ENCODE assay signal across 8 mouse cellular contexts in the genomic region with DNA sequence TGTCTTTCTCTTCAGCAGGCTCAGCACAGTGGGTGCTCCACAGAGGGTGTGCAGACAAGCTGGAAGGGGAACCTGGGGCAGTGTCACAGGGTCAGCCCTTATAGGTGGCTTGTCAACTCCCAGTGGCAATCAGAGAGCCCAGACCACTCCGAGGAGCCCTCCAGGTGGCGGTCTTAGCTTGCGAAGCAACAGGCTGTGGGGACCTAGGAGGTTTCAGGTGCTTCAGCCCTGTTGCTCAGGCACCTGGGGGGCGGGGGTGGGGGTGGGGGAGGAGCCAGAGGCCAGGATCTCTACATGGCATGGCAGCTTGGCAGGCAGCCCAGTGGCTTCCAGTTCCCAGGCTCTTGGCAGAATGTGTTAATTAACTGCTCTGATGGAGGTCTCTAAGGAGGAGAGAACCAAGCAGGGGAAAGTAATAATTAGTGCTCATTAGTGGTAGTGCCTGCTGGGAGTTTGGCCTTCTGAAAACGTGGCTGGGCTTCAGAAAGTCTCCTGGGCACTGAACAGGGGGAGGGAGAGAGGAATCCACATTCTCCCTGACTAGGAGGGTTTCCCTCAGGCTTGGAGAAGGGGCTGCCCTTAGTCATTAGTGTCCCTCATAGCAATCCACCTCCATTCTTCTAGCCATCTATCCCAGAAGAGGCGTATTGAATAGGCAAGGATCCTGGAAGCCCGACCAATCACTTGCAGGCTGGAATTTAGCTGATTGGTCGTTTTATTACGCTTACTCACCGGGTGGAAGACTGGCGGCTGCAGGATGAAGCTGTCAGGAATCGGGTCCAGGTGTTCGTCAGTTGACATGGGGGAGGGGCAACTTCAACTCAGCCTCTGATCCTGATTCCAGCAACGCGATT. TPM values are rescaled to one million over a fixed set of nuclear protein-coding genes. Genes with fewer than 3 reads are reported as not detected.
DNase-seq lines count a peak whose midpoint lies in the region; ATAC-seq and TF ChIP-seq lines count a peak whose summit lies in the region.

No protein-coding gene starts in this region.

- no peak for TF ChIP-seq EP300 in ES-Bruce4 (IDR thresholded peaks at IDR 0.05; ENCODE audit: insufficient read depth, low read depth, low read length)

- H3K36me3 ChIP-seq in ES-Bruce4 (ENCODE audit: control insufficient read depth, insufficient read depth, low read length, poor library complexity, severe bottlenecking) = no peaks in the 10 kb centered on the region
- no peaks in the 10 kb centered on the region for H3K36me3 ChIP-seq in kidney, embryonic 15.5 days
- no peaks in the 10 kb centered on the region for H3K36me3 ChIP-seq in limb, embryonic 15.5 days
- H3K36me3 ChIP-seq in neural tube, embryonic 13.5 days = no peaks in the 10 kb centered on the region

- WGBS in kidney, embryonic 15.5 days = 4% methylated on average over 15 of the region's 15 CpGs
- 4% methylated on average over 15 of the region's 15 CpGs for WGBS in limb, embryonic 15.5 days
- 4% methylated on average over 15 of the region's 15 CpGs for WGBS in neural tube, embryonic 13.5 days

- peak; percentile 17 to 63 for DNase-seq in adrenal gland, postnatal 36 days
- DNase-seq in yolk sac, embryonic 10.5 days (ENCODE audit: low spot score) = no peak

- peak; percentile 62 for ATAC-seq in frontal cortex, adult (ENCODE audit: low TSS enrichment)
- peak; percentile 89 for ATAC-seq in kidney, embryonic 15.5 days (replicated peaks; ENCODE audit: low FRiP score)
- peak; percentile 48 for ATAC-seq in limb, embryonic 15.5 days (ENCODE audit: insufficient number of reproducible peaks, low FRiP score, low TSS enrichment, low read depth)
- ATAC-seq in neural tube, embryonic 13.5 days (ENCODE audit: low read depth) = peak; percentile 83
- ATAC-seq in CD4-positive, CD25-positive, alpha-beta regulatory T cell, adult 4 months = no peak

- H3K9ac ChIP-seq in ES-Bruce4 (ENCODE audit: low read depth, poor library complexity, severe bottlenecking) = no peak overlapping the region
- peak overlapping the region; percentile 33; the same call in 1 of the 2 replicates for H3K9ac ChIP-seq in kidney, embryonic 15.5 days
- no peak overlapping the region for H3K9ac ChIP-seq in limb, embryonic 15.5 days
- peak overlapping the region; percentile 48; the same call in 1 of the 2 replicates for H3K9ac ChIP-seq in neural tube, embryonic 13.5 days

- TF ChIP-seq POLR2A in ES-Bruce4 (IDR thresholded peaks at IDR 0.05; ENCODE audit: insufficient read depth, low read length) = no peak

- no peak overlapping the region for H3K27ac ChIP-seq in ES-Bruce4 (ENCODE audit: insufficient read depth, low read length)
- H3K27ac ChIP-seq in kidney, embryonic 15.5 days = peak overlapping the region; percentile 66
- peak overlapping the region; percentile 72 for H3K27ac ChIP-seq in limb, embryonic 15.5 days
- peak overlapping the region; percentile 42; the same call in 1 of the 2 replicates for H3K27ac ChIP-seq in neural tube, embryonic 13.5 days (replicated peaks)

- peaks cover 3% of the 10 kb centered on the region for H3K4me1 ChIP-seq in ES-Bruce4 (ENCODE audit: control insufficient read depth, insufficient read depth, low read length)
- peaks cover 22% of the 10 kb centered on the region for H3K4me1 ChIP-seq in kidney, embryonic 15.5 days
- H3K4me1 ChIP-seq in limb, embryonic 15.5 days = peaks cover 27% of the 10 kb centered on the region
- peaks cover 24% of the 10 kb centered on the region for H3K4me1 ChIP-seq in neural tube, embryonic 13.5 days (replicated peaks)

- H3K4me3 ChIP-seq in ES-Bruce4 (ENCODE audit: low read depth, low read length) = peak overlapping the region; percentile 42
- H3K4me3 ChIP-seq in kidney, embryonic 15.5 days (replicated peaks) = peak overlapping the region; percentile 36
- H3K4me3 ChIP-seq in limb, embryonic 15.5 days = peak overlapping the region; percentile 29
- H3K4me3 ChIP-seq in neural tube, embryonic 13.5 days = peak overlapping the region; percentile 31

- peak overlapping the region; percentile 72 for H3K4me2 ChIP-seq in kidney, embryonic 15.5 days
- peak overlapping the region; percentile 56 for H3K4me2 ChIP-seq in limb, embryonic 15.5 days
- H3K4me2 ChIP-seq in neural tube, embryonic 13.5 days = peak overlapping the region; percentile 63

- no peaks in the 10 kb centered on the region for H3K9me3 ChIP-seq in ES-Bruce4 (replicated peaks; ENCODE audit: control insufficient read depth, insufficient read depth, low read length, poor library complexity, severe bottlenecking)
- no peaks in the 10 kb centered on the region for H3K9me3 ChIP-seq in kidney, embryonic 15.5 days (replicated peaks)
- H3K9me3 ChIP-seq in limb, embryonic 15.5 days = no peaks in the 10 kb centered on the region
- H3K9me3 ChIP-seq in neural tube, embryonic 13.5 days = no peaks in the 10 kb centered on the region

- peak; percentile 29 for TF ChIP-seq CTCF in ES-Bruce4 (IDR thresholded peaks at IDR 0.05; ENCODE audit: low read depth, low read length)

- H3K27me3 ChIP-seq in ES-Bruce4 (ENCODE audit: control insufficient read depth, insufficient read depth, low read length, poor library complexity, severe bottlenecking) = no peaks in the 10 kb centered on the region
- H3K27me3 ChIP-seq in kidney, embryonic 15.5 days = peaks cover 10% of the 10 kb centered on the region; the same call in 1 of the 2 replicates
- H3K27me3 ChIP-seq in limb, embryonic 15.5 days = no peaks in the 10 kb centered on the region
- peaks cover 44% of the 10 kb centered on the region for H3K27me3 ChIP-seq in neural tube, embryonic 13.5 days

RNA-seq across cellular contexts. Expression of gene Lgals12, which starts 0.8 kb away (rescaled TPM):
- polyA plus RNA-seq in ES-Bruce4 (2011; ENCODE audit: insufficient read depth, insufficient read length, low read depth, missing spikeins) = 0.43 and 0.46 TPM in 2 replicates
- 10 to 100 TPM; 21.0 to 38.8 TPM for total RNA-seq in adrenal gland, postnatal 36 days (2021)
- 1.3 and 2.1 TPM in 2 replicates for polyA plus RNA-seq in kidney, embryonic 15.5 days (2015; fragmentation: Nextera tagmentation; extraction: Ambion mirVana)
- polyA plus RNA-seq in limb, embryonic 15.5 days (2015; fragmentation: Nextera tagmentation; extraction: Ambion mirVana) = 0.64 and 0.96 TPM in 2 replicates
- 0.11 TPM in 1 of 2 replicates, not detected in the other for polyA plus RNA-seq in neural tube, embryonic 13.5 days (2015; fragmentation: Nextera tagmentation; extraction: Ambion mirVana)
- polyA plus RNA-seq in CD4-positive, CD25-positive, alpha-beta regulatory T cell, adult 4 months (2017; shearing (Covaris generic)) = not detected

RNA-seq across cellular contexts. Expression of gene Hrasls5, which starts 6.2 kb away (rescaled TPM):
- not detected in 2 replicates for polyA plus RNA-seq in ES-Bruce4 (2011; ENCODE audit: insufficient read depth, insufficient read length, low read depth, missing spikeins)
- under 1 TPM; 0.26 to 0.70 TPM for total RNA-seq in adrenal gland, postnatal 36 days (2021)
- not detected in 2 replicates for polyA plus RNA-seq in kidney, embryonic 15.5 days (2015; fragmentation: Nextera tagmentation; extraction: Ambion mirVana)
- 0.27 TPM in 1 of 2 replicates, not detected in the other for polyA plus RNA-seq in limb, embryonic 15.5 days (2015; fragmentation: Nextera tagmentation; extraction: Ambion mirVana)
- polyA plus RNA-seq in neural tube, embryonic 13.5 days (2015; fragmentation: Nextera tagmentation; extraction: Ambion mirVana) = not detected in 2 replicates
- not detected for polyA plus RNA-seq in CD4-positive, CD25-positive, alpha-beta regulatory T cell, adult 4 months (2017; shearing (Covaris generic))

RNA-seq across cellular contexts. Expression of gene Pla2g16, which starts 48.9 kb away (rescaled TPM):
- 10.5 and 10.7 TPM in 2 replicates for polyA plus RNA-seq in ES-Bruce4 (2011; ENCODE audit: insufficient read depth, insufficient read length, low read depth, missing spikeins)
- 10 to 100 TPM; 54.2 to 78.7 TPM for total RNA-seq in adrenal gland, postnatal 36 days (2021)
- polyA plus RNA-seq in kidney, embryonic 15.5 days (2015; fragmentation: Nextera tagmentation; extraction: Ambion mirVana) = 8.8 and 9.2 TPM in 2 replicates
- polyA plus RNA-seq in limb, embryonic 15.5 days (2015; fragmentation: Nextera tagmentation; extraction: Ambion mirVana) = 12.9 and 15.8 TPM in 2 replicates
- 2.9 and 4.8 TPM in 2 replicates for polyA plus RNA-seq in neural tube, embryonic 13.5 days (2015; fragmentation: Nextera tagmentation; extraction: Ambion mirVana)
- polyA plus RNA-seq in CD4-positive, CD25-positive, alpha-beta regulatory T cell, adult 4 months (2017; shearing (Covaris generic)) = 10 to 100 TPM; 77.8 to 93.3 TPM

Comparison
In these comparisons a context has a peak if more than half of its experiments do, and no peak if none do; other contexts are left out.
1. H3K9ac ChIP-seq: peak in kidney, embryonic 15.5 days (single experiment) and neural tube, embryonic 13.5 days (single experiment); none in ES-Bruce4 (single experiment) and limb, embryonic 15.5 days (single experiment).
2. Peak in every context shown above with its lines, with median percentiles within 50 percentile points of each other: H3K4me3 ChIP-seq and H3K4me2 ChIP-seq.